Mouse (Mus musculus) intestine, embryonic 16.5 days (tissue): ENCODE results near the gene Hpgds. TPM values are rescaled to one million over a fixed set of nuclear protein-coding genes. Genes with fewer than 3 reads are reported as not detected.

ENCODE experiments used
- ATAC-seq: fragments of 200-750 bp; cut with Nextera tagmentation; 2 replicates; pipeline ENCODE4 v1.8.0; 2017; ENCODE audit warnings: moderate TSS enrichment, moderate library complexity
- H3K27ac ChIP-seq: fragments of 300-500 bp; sonication (generic); 2 replicates; pipeline ENCODE4 v1.5.1; 2014; ENCODE audit warnings: mild to moderate bottlenecking, low read length
- H3K27me3 ChIP-seq: fragments of 300-500 bp; sonication (generic); replicated peaks from 2 replicates; pipeline ENCODE4 v1.6.1; 2014; ENCODE audit warnings: low read length, control low read depth, mixed read lengths; ENCODE audit not compliant: control insufficient read depth, insufficient read depth
- H3K36me3 ChIP-seq: fragments of 300-500 bp; sonication (generic); 2 replicates; pipeline ENCODE4 v1.6.1; 2014; ENCODE audit warnings: low read length, control low read depth; ENCODE audit not compliant: control insufficient read depth, insufficient read depth
- H3K4me1 ChIP-seq: fragments of 300-500 bp; sonication (generic); 2 replicates; pipeline ENCODE4 v1.6.1; 2014; ENCODE audit warnings: low read length, control low read depth, mixed read lengths; ENCODE audit not compliant: control insufficient read depth, insufficient read depth
- H3K4me2 ChIP-seq: fragments of 300-500 bp; sonication (generic); 2 replicates; pipeline ENCODE4 v1.6.1; 2014; ENCODE audit warnings: low read depth, low read length, control low read depth
- H3K4me3 ChIP-seq: fragments of 300-500 bp; sonication (generic); 2 replicates; pipeline ENCODE4 v1.5.1; 2014; ENCODE audit warnings: mild to moderate bottlenecking, low read length
- H3K9ac ChIP-seq: fragments of 300-500 bp; sonication (generic); 2 replicates; pipeline ENCODE4 v1.6.1; 2014; ENCODE audit warnings: low read depth, low read length
- H3K9me3 ChIP-seq: fragments of 300-500 bp; sonication (generic); 2 replicates; pipeline ENCODE4 v1.6.1; 2016; ENCODE audit warnings: low read length, control low read depth; ENCODE audit not compliant: control insufficient read depth
- WGBS: fragments of 180-500 bp; shearing (Covaris S2); extraction: QIAGEN DNeasy Blood & Tissue Kit; methylation state at CpG from one replicate; pipeline ENCODE4 v1.1.7; 2014; 5-methylcytosine and 5-hydroxymethylcytosine counted together
- polyA plus RNA-seq: library from polyadenylated mRNA; unstranded; fragments of >200 nt; fragmentation: Nextera tagmentation; extraction: Ambion mirVana; gene quantifications from 2 replicates; pipeline ENCODE4 v1.2.1, GENCODE M21; 2015

Gene Hpgds
- 8.7 and 10.1 TPM in 2 replicates for polyA plus RNA-seq

DNA sequence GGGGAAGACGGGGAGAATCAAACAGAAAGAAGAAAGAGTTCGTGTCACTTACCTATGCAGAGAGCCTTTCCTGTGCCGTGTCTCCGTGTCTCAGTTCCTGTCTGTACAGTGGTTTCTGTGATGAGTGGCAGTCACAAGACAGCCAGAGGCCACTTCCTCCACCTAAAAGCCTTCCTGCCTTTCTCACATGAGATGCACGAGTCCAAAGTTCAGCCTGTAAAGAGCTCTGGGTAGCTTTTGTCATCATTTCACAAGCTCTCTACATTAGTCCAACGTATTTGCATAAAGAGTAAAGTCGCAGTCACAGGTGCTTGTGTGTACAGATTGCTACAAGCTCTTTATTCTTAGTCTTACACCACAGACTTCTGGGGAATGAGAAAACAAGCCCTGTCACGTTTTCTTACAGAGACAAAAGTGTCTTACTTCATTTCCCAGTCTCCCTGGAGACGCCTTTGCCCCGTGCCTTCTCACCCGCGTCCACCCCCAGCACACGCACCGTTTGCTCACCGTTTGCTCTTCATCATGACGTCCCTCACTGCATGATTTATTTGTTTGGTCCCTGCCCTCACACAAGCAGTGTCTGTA is at the start of gene Hpgds:
Hpgds (minus strand) TSS at position 288 of the 585 bp plus-strand sequence.
- WGBS, result 35% methylated on average over 16 of the region's 16 CpGs
- peak within 1 kb of the TSS; percentile 27 for H3K4me2 ChIP-seq
- no peak within 1 kb of the TSS; the same call in 1 of the 2 replicates for H3K27ac ChIP-seq
- H3K36me3 ChIP-seq, result no peaks in the 10 kb centered on the region
- 0 out of 2 replicates have a peak, but pooled peaks cover 2% of the 10 kb centered on the region for H3K4me1 ChIP-seq
- peak; percentile 93 for ATAC-seq
- no peak within 1 kb of the TSS for H3K9ac ChIP-seq
- no peaks in the 10 kb centered on the region for H3K27me3 ChIP-seq
- no peaks in the 10 kb centered on the region for H3K9me3 ChIP-seq
- H3K4me3 ChIP-seq, result peak within 1 kb of the TSS; percentile 7; the same call in 1 of the 2 replicates

DNA sequence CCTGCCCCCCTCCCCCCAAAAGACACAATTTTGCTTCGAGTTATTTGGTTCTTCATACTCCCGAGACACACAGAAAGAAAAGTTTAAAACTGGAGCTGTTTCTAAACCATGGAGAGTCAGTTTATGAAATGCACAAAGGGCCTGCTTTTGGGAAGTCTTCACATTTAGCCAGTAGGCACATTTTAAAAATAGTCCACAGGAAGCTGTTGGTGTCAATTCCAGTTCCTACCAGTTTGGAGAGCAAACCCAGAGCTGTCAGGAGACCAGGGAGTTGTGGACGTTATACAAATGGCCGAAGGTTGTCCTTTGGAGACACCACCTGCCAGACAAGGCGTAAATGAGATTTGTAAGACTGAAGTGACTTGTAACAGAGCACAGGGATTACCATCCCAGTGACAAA is 20.3 kb upstream of the Hpgds start:
- Histone ChIP-seq H3K4me2 (no peak overlapping the region), H3K4me1 (no peaks in the 10 kb centered on the region), H3K27me3 (no peaks in the 10 kb centered on the region), H3K36me3 (no peaks in the 10 kb centered on the region), H3K9me3 (no peaks in the 10 kb centered on the region), H3K27ac (no peak overlapping the region), H3K4me3 (no peak overlapping the region), H3K9ac (no peak overlapping the region)
- 53% methylated on average over 5 of the region's 5 CpGs for WGBS
- ATAC-seq, result no peak

GRCm38 (mm10) chr6:65164137-65164536 is 19.4 kb upstream of the Hpgds start:
- 76% methylated on average over 6 of the region's 6 CpGs for WGBS
- Histone ChIP-seq H3K27ac (no peak overlapping the region), H3K27me3 (no peaks in the 10 kb centered on the region), H3K9me3 (no peaks in the 10 kb centered on the region), H3K4me3 (no peak overlapping the region), H3K4me1 (no peaks in the 10 kb centered on the region), H3K36me3 (no peaks in the 10 kb centered on the region), H3K9ac (no peak overlapping the region), H3K4me2 (no peak overlapping the region)
- no peak for ATAC-seq

DNA sequence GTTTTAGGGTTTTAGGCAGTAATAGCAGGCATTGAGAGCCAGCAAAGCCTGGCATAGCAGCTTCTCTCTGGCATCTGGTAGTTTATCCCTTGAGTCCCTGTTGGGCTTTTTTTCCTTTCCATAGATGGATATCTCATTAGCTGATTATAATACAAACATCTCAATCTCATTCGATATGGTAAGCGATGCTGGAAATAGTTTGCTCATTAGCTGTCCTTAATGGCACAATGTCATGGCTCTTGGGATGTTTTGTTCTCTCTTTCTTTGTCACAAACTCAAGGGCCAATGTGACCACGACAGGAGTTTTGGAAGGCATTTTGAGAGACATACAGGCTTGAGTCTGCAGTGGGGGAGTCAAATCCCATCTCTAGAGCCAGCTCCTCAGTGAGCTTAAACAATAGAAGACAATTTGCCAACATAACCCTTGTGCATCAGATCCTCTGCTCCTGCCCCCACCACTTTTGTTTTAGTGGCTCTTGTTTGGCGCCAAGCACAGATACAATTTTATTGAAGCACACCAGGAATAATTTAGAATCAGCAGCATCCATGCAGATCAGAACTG is 14.8 kb upstream of the Hpgds start:
- H3K27ac ChIP-seq, result no peak overlapping the region
- ATAC-seq, result no peak
- 84% methylated on average over 4 of the region's 4 CpGs for WGBS
- H3K4me2 ChIP-seq, result no peak overlapping the region
- no peaks in the 10 kb centered on the region for H3K9me3 ChIP-seq
- H3K36me3 ChIP-seq, result no peaks in the 10 kb centered on the region
- no peak overlapping the region for H3K4me3 ChIP-seq
- no peak overlapping the region for H3K9ac ChIP-seq
- H3K27me3 ChIP-seq, result no peaks in the 10 kb centered on the region
- H3K4me1 ChIP-seq, result no peaks in the 10 kb centered on the region

- Histone ChIP-seq H3K9me3 (no peaks in the 10 kb centered on the region), H3K36me3 (no peaks in the 10 kb centered on the region), H3K4me1 (no peaks in the 10 kb centered on the region), H3K27ac (no peak overlapping the region), H3K4me2 (no peak overlapping the region), H3K9ac (no peak overlapping the region), H3K4me3 (no peak overlapping the region), H3K27me3 (no peaks in the 10 kb centered on the region)
- ATAC-seq, result no peak
- 91% methylated on average over 4 of the region's 4 CpGs for WGBS
Observed at GRCm38 (mm10) chr6:65157042-65157441, 12.3 kb upstream of the Hpgds start.

- no peak for ATAC-seq
- H3K4me3 ChIP-seq, result no peak overlapping the region
- no peaks in the 10 kb centered on the region for H3K9me3 ChIP-seq
- H3K4me2 ChIP-seq, result no peak overlapping the region
- H3K27me3 ChIP-seq, result no peaks in the 10 kb centered on the region
- H3K9ac ChIP-seq, result no peak overlapping the region
- 72% methylated on average over 3 of the region's 3 CpGs for WGBS
- no peaks in the 10 kb centered on the region for H3K4me1 ChIP-seq
- H3K27ac ChIP-seq, result no peak overlapping the region
- H3K36me3 ChIP-seq, result no peaks in the 10 kb centered on the region
Observed at GRCm38 (mm10) chr6:65153570-65153969, 8.9 kb upstream of the Hpgds start.

DNA sequence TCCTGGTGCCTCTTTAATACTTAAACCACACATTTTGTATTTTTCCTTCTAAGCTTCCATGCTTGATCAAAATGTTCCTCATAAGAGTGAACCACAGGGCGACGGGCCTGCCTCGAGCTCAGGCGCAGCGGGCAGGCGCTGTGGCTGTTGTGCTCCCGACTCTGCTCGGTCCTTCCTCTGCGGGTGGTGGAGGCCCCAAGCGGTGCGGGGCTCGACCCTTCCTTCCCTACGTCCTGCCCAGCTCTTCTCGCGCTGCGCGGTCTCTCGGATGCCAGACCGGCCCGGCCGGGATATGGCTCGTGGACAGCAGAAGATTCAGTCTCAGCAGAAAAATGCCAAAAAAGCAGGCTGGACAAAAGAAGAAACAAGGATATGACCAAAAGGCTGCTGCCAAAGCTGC is 6.0 kb upstream of the Hpgds start:
- Histone ChIP-seq H3K9ac (0 out of 2 replicates have a peak overlapping the region, but pooled peaks have one; percentile 5), H3K4me1 (no peaks in the 10 kb centered on the region), H3K36me3 (no peaks in the 10 kb centered on the region), H3K4me2 (peak overlapping the region; percentile 30), H3K27ac (no peak overlapping the region), H3K4me3 (no peak overlapping the region), H3K9me3 (no peaks in the 10 kb centered on the region), H3K27me3 (no peaks in the 10 kb centered on the region)
- ATAC-seq, result peak; percentile 40; the same call in 1 of the 2 replicates
- 13% methylated on average over 22 of the region's 22 CpGs for WGBS

DNA sequence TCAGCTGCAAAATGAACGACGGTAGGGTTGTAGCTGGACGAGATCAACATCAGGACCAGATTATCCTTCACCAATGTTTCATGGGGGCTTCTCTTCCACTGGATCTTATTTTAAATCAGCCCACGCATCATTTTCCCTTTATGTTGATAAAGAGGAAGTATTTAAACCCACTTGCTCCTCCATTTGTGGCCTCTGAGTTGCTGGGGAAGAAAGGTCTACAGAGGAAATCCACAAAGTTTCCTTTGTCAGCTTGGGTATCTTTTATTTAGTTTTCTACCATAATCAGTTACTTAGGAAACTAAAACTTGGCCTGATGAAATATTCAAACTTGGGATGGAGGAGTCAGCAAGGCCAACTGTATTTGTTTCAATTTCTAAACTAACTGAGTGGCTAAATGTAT is 1.7 kb upstream of the Hpgds start:
- no peak for ATAC-seq
- WGBS, result 94% methylated on average over 4 of the region's 4 CpGs
- H3K4me2 ChIP-seq, result no peak overlapping the region
- 0 out of 2 replicates have a peak, but pooled peaks cover 2% of the 10 kb centered on the region for H3K4me1 ChIP-seq
- no peaks in the 10 kb centered on the region for H3K36me3 ChIP-seq
- no peaks in the 10 kb centered on the region for H3K9me3 ChIP-seq
- H3K27me3 ChIP-seq, result no peaks in the 10 kb centered on the region
- no peak overlapping the region for H3K27ac ChIP-seq
- no peak overlapping the region for H3K4me3 ChIP-seq
- H3K9ac ChIP-seq, result no peak overlapping the region

GRCm38 (mm10) chr6:65142316-65142715 is 2.4 kb downstream of the Hpgds start:
- no peak for ATAC-seq
- 79% methylated on average over 1 of the region's 1 CpGs for WGBS
- Histone ChIP-seq H3K9me3 (no peaks in the 10 kb centered on the region), H3K36me3 (no peaks in the 10 kb centered on the region), H3K4me2 (no peak overlapping the region), H3K9ac (no peak overlapping the region), H3K4me1 (0 out of 2 replicates have a peak, but pooled peaks cover 2% of the 10 kb centered on the region), H3K4me3 (no peak overlapping the region), H3K27ac (no peak overlapping the region), H3K27me3 (no peaks in the 10 kb centered on the region)
